Mouse (Mus musculus): ENCODE results near the gene Lpp. TPM values are rescaled to one million over a fixed set of nuclear protein-coding genes. Genes with fewer than 3 reads are reported as not detected.

The Lpp gene
- total RNA-seq, 2 experiments from 2014 or later: 32.5 to 60.6 TPM

GRCm38 (mm10) chr16:25029548-25029947 lies 636.2 kb downstream of the Lpp start:
- no peak for DNase-seq (ENCODE audit: low spot score in 2 of 2)

GRCm38 (mm10) chr16:25037361-25037760 lies 644.1 kb downstream of the Lpp start:
- no peak for DNase-seq (ENCODE audit: low spot score in 2 of 2)

GRCm38 (mm10) chr16:25038529-25038928 lies 645.2 kb downstream of the Lpp start:
- DNase-seq (ENCODE audit: low spot score in 2 of 2): no peak

GRCm38 (mm10) chr16:25039904-25040303 lies 646.6 kb downstream of the Lpp start:
- no peak for DNase-seq (ENCODE audit: low spot score in 2 of 2)

GRCm38 (mm10) chr16:25041165-25041564 lies 647.9 kb downstream of the Lpp start:
- no peak for DNase-seq (ENCODE audit: low spot score in 2 of 2)

- DNase-seq (ENCODE audit: low spot score in 2 of 2): no peak
These were observed 648.7 kb downstream of the Lpp start for GRCm38 (mm10) chr16:25041855-25042529.

Small RNAs within 50 kb of the gene (microRNA-seq; reads per million reads assigned to microRNA genes)
- 3,046 to 3,941 reads per million in 2 experiments for gene Mir28a (ENCODE audit: borderline number of aligned reads in 2 of 2)
